Mouse (Mus musculus) central nervous system, embryonic 11.5 days (tissue): ENCODE measurements around the gene Stag2. TPM values are rescaled to one million over a fixed set of nuclear protein-coding genes. Genes with fewer than 3 reads are reported as not detected.

Source experiments
- polyA plus RNA-seq: library from polyadenylated mRNA; depleted of rRNA; stranded (reverse); fragments of >200 nt; gene quantifications from 2 replicates; pipeline ENCODE4 v1.2.3, GENCODE M21; 2012; rRNA removed

Stag2 gene
- 43.2 and 57.1 TPM in 2 replicates for polyA plus RNA-seq

DNA sequence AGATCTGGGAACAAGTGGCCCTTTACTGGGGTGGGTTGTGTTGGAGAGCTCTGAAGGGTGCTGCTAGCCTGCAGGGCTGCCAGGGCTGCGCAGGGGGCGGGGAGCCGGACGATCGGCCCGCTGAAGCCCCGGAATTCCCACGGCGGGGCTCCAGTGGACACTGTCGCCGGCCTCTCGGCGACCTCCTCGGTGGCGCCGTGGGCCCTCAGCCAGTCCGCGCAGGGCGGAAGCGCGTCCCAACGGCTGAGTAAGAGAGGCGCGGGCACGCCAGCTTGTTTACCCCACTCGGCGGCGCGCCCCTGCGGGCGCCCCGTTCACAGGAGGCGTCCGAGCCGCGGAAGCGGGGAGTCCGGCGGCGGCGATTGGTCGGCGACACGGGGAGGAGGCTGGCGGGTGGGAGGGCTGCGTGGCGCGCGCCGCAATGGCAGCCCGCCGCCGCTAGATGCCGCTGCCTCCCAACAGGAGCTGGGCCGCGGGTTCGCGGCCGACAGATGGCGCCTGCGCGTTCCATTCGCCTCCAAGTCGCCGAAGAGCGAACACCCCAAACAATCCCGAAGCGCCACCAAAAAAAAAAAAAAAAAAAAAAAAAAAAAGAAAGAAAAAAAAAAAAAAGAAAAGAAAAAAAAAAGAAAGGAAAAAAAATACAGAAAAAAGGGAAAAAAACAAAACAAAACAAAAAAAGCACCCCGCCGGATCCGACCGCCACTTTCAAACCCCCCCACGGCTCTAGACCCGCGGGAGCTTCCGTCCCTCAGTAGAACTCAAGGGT is at the start of gene Stag2:
Stag2 (plus strand) TSS at position 530 of the 769 bp plus-strand sequence.

Other genes starting within 250 kb of the Stag2 start
- gene Thoc2, start 228.6 kb upstream of the Stag2 start, polyA plus RNA-seq: 52.3 and 58.7 TPM in 2 replicates
- 21.3 and 38.0 TPM in 2 replicates for gene Xiap, start 89.6 kb upstream of the Stag2 start, polyA plus RNA-seq